Mouse (Mus musculus) intestine, postnatal 0 days (tissue): Measurements from ENCODE around the gene Knop1. TPM values are rescaled to one million over a fixed set of nuclear protein-coding genes. Genes with fewer than 3 reads are reported as not detected.

Experiments
- ATAC-seq: fragments of 200-750 bp; cut with Nextera tagmentation; 2 replicates; pipeline ENCODE4 v1.8.0; 2017; ENCODE audit warnings: mild to moderate bottlenecking, moderate TSS enrichment, moderate library complexity
- H3K27ac ChIP-seq: fragments of 300-500 bp; sonication (generic); 2 replicates; pipeline ENCODE4 v1.5.1; 2014; ENCODE audit warnings: mild to moderate bottlenecking, low read depth, low read length, moderate library complexity
- H3K27me3 ChIP-seq: fragments of 300-500 bp; sonication (generic); replicated peaks from 2 replicates; pipeline ENCODE4 v1.6.1; 2014; ENCODE audit warnings: low read length, mixed read lengths; ENCODE audit not compliant: control insufficient read depth, insufficient read depth
- H3K36me3 ChIP-seq: fragments of 300-500 bp; sonication (generic); 2 replicates; pipeline ENCODE4 v1.6.1; 2014; ENCODE audit warnings: mild to moderate bottlenecking, moderate library complexity; ENCODE audit not compliant: control insufficient read depth, insufficient read depth
- H3K4me1 ChIP-seq: fragments of 300-500 bp; sonication (generic); replicated peaks from 2 replicates; pipeline ENCODE4 v1.6.1; 2014; ENCODE audit warnings: antibody characterized with exemption, low read length, mixed read lengths; ENCODE audit not compliant: control insufficient read depth, insufficient read depth
- H3K4me2 ChIP-seq: fragments of 300-500 bp; sonication (generic); replicated peaks from 2 replicates; pipeline ENCODE4 v1.6.1; 2014; ENCODE audit warnings: low read depth, mild to moderate bottlenecking, moderate library complexity
- H3K4me3 ChIP-seq: fragments of 300-500 bp; sonication (generic); 2 replicates; pipeline ENCODE4 v1.5.1; 2014; ENCODE audit warnings: low read depth, low read length
- H3K9ac ChIP-seq: fragments of 300-500 bp; sonication (generic); 2 replicates; pipeline ENCODE4 v1.6.1; 2014; ENCODE audit warnings: mild to moderate bottlenecking, low read depth, low read length
- H3K9me3 ChIP-seq: fragments of 300-500 bp; sonication (generic); 2 replicates; pipeline ENCODE4 v1.6.1; 2016; ENCODE audit warnings: mixed run types; ENCODE audit not compliant: control insufficient read depth
- CTCF ChIP-seq: sonication (generic); IDR thresholded peaks from 2 replicates; pipeline ENCODE4 v1.5.1; 2016; ENCODE audit warnings: low read depth, mild to moderate bottlenecking, control low read depth, antibody characterized with exemption, moderate library complexity
- WGBS: fragments of 180-500 bp; shearing (Covaris S2); extraction: QIAGEN DNeasy Blood & Tissue Kit; methylation state at CpG from one replicate; pipeline ENCODE4 v1.1.7; 2014; 5-methylcytosine and 5-hydroxymethylcytosine counted together
- polyA plus RNA-seq: library from polyadenylated mRNA; unstranded; fragments of >200 nt; fragmentation: Nextera tagmentation; extraction: Ambion mirVana; gene quantifications from 2 replicates; pipeline ENCODE4 v1.2.1, GENCODE M21; 2015

The Knop1 gene
- polyA plus RNA-seq, 1 experiment from 2014 or later, result 35.8 TPM

GRCm38 (mm10) chr7:118895469-118896450 is 39.7 kb upstream of the Knop1 start:
- H3K9ac ChIP-seq, result no peak overlapping the region
- H3K27me3 ChIP-seq, result no peaks in the 10 kb centered on the region
- no peak for TF ChIP-seq CTCF
- H3K27ac ChIP-seq, result no peak overlapping the region
- ATAC-seq, result no peak
- no peak overlapping the region for H3K4me3 ChIP-seq
- 55% methylated on average over 10 of the region's 10 CpGs for WGBS
- no peaks in the 10 kb centered on the region for H3K4me1 ChIP-seq
- no peaks in the 10 kb centered on the region for H3K9me3 ChIP-seq
- no peaks in the 10 kb centered on the region for H3K36me3 ChIP-seq
- H3K4me2 ChIP-seq, result no peak overlapping the region

GRCm38 (mm10) chr7:118889046-118889680 is 33.1 kb upstream of the Knop1 start:
- TF ChIP-seq CTCF, result no peak
- Histone ChIP-seq H3K27me3 (no peaks in the 10 kb centered on the region), H3K36me3 (no peaks in the 10 kb centered on the region), H3K4me1 (0 out of 2 replicates have a peak, but pooled peaks cover 3% of the 10 kb centered on the region), H3K4me3 (no peak overlapping the region), H3K27ac (no peak overlapping the region), H3K4me2 (no peak overlapping the region), H3K9me3 (no peaks in the 10 kb centered on the region), H3K9ac (no peak overlapping the region)
- ATAC-seq, result no peak
- WGBS, result 19% methylated on average over 3 of the region's 3 CpGs

- no peak for TF ChIP-seq CTCF
- H3K36me3 ChIP-seq, result no peaks in the 10 kb centered on the region
- no peak overlapping the region for H3K4me3 ChIP-seq
- H3K27me3 ChIP-seq, result no peaks in the 10 kb centered on the region
- 0 out of 2 replicates have a peak, but pooled peaks cover 3% of the 10 kb centered on the region for H3K4me1 ChIP-seq
- H3K27ac ChIP-seq, result no peak overlapping the region
- WGBS, result 64% methylated on average over 6 of the region's 6 CpGs
- no peak overlapping the region for H3K4me2 ChIP-seq
- H3K9ac ChIP-seq, result no peak overlapping the region
- H3K9me3 ChIP-seq, result no peaks in the 10 kb centered on the region
- no peak for ATAC-seq
Measured at GRCm38 (mm10) chr7:118887303-118888055, 31.4 kb upstream of the Knop1 start.

- H3K4me1 ChIP-seq, result 0 out of 2 replicates have a peak, but pooled peaks cover 3% of the 10 kb centered on the region
- no peaks in the 10 kb centered on the region for H3K27me3 ChIP-seq
- TF ChIP-seq CTCF, result no peak
- H3K4me2 ChIP-seq, result no peak overlapping the region
- no peaks in the 10 kb centered on the region for H3K9me3 ChIP-seq
- no peak overlapping the region for H3K27ac ChIP-seq
- no peaks in the 10 kb centered on the region for H3K36me3 ChIP-seq
- no peak for ATAC-seq
- WGBS, result 80% methylated on average over 4 of the region's 4 CpGs
- H3K9ac ChIP-seq, result no peak overlapping the region
- H3K4me3 ChIP-seq, result no peak overlapping the region
Measured at GRCm38 (mm10) chr7:118884969-118885368, 28.9 kb upstream of the Knop1 start.

GRCm38 (mm10) chr7:118883957-118884356 is 27.9 kb upstream of the Knop1 start:
- no peaks in the 10 kb centered on the region for H3K9me3 ChIP-seq
- no peak overlapping the region for H3K4me2 ChIP-seq
- no peak overlapping the region for H3K4me3 ChIP-seq
- no peaks in the 10 kb centered on the region for H3K27me3 ChIP-seq
- no peak for ATAC-seq
- 60% methylated on average over 4 of the region's 4 CpGs for WGBS
- TF ChIP-seq CTCF, result no peak
- H3K4me1 ChIP-seq, result 0 out of 2 replicates have a peak, but pooled peaks cover 2% of the 10 kb centered on the region
- H3K27ac ChIP-seq, result no peak overlapping the region
- H3K9ac ChIP-seq, result no peak overlapping the region
- H3K36me3 ChIP-seq, result no peaks in the 10 kb centered on the region
